Mouse (Mus musculus) liver, embryonic 14.5 days (tissue): Measurements from ENCODE around the gene Abr.

Source experiments
- CTCF ChIP-seq: IDR thresholded peaks from 2 replicates; pipeline ENCODE4 v1.5.1; 2016; ENCODE audit warnings: antibody characterized with exemption, low read depth, control low read depth
- EP300 ChIP-seq: IDR thresholded peaks from 2 replicates; pipeline ENCODE4 v1.6.1; 2016; ENCODE audit warnings: antibody characterized with exemption, low read depth

DNA sequence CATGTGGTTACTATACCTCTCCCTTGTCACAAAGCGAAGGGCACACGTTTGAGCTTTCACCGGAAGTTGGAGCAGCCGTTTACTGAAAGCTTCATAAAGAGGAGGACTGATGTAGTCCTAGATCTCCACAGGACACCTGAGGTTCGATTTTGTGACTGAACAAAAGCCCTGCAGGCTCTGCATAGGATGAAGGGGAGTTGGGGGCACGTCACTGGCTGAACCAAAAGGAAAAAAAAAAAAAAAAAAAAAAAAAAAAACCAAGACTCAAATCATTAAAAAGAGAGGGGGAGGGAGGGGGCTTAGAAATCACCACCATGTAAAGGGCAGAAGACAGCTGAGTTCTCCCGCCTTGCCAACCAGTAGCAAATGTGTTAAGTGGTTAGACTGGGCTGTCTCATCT lies 233.4 kb downstream of the Abr start:
- TF ChIP-seq CTCF = no peak
- no peak for TF ChIP-seq EP300
